Mouse (Mus musculus) liver, embryonic 13.5 days (tissue): ENCODE results near the gene Bckdha. TPM values are rescaled to one million over a fixed set of nuclear protein-coding genes. Genes with fewer than 3 reads are reported as not detected.

Source experiments
- ATAC-seq: fragments of 200-750 bp; cut with Nextera tagmentation; 2 replicates; pipeline ENCODE4 v1.8.0; 2017; ENCODE audit warnings: low read depth, mild to moderate bottlenecking, moderate number of reproducible peaks, moderate library complexity
- DNase-seq: peaks from one replicate; pipeline ENCODE4 v3.0.0; 2022
- H3K27ac ChIP-seq: fragments of 300-500 bp; sonication (generic); 2 replicates; pipeline ENCODE4 v1.5.1; 2015; ENCODE audit warnings: moderate library complexity, mild to moderate bottlenecking, inconsistent platforms
- H3K27me3 ChIP-seq: fragments of 300-500 bp; sonication (generic); 2 replicates; pipeline ENCODE4 v1.6.1; 2015; ENCODE audit warnings: mild to moderate bottlenecking, inconsistent platforms
- H3K36me3 ChIP-seq: fragments of 300-500 bp; sonication (generic); 2 replicates; pipeline ENCODE4 v1.6.1; 2015; ENCODE audit warnings: mild to moderate bottlenecking, inconsistent platforms
- H3K4me1 ChIP-seq: fragments of 300-500 bp; sonication (generic); replicated peaks from 2 replicates; pipeline ENCODE4 v1.6.1; 2015; ENCODE audit warnings: inconsistent platforms
- H3K4me2 ChIP-seq: fragments of 300-500 bp; sonication (generic); 2 replicates; pipeline ENCODE4 v1.6.1; 2015; ENCODE audit warnings: inconsistent platforms, mild to moderate bottlenecking, moderate library complexity
- H3K4me3 ChIP-seq: fragments of 300-500 bp; sonication (generic); replicated peaks from 2 replicates; pipeline ENCODE4 v1.5.1; 2015; ENCODE audit warnings: mild to moderate bottlenecking, inconsistent platforms
- H3K9ac ChIP-seq: fragments of 300-500 bp; sonication (generic); 2 replicates; pipeline ENCODE4 v1.6.1; 2015; ENCODE audit warnings: mild to moderate bottlenecking, inconsistent platforms
- H3K9me3 ChIP-seq: fragments of 300-500 bp; sonication (generic); replicated peaks from 2 replicates; pipeline ENCODE4 v1.6.1; 2016; ENCODE audit warnings: inconsistent platforms
- WGBS: fragments of 180-500 bp; shearing (Covaris S2); methylation state at CpG from one replicate; pipeline ENCODE4 v1.1.7; 2015; ENCODE audit not compliant: insufficient replicate concordance; 5-methylcytosine and 5-hydroxymethylcytosine counted together
- polyA plus RNA-seq: library from polyadenylated mRNA; unstranded; fragments of >200 nt; fragmentation: Nextera tagmentation; extraction: Ambion mirVana; gene quantifications from 2 replicates; pipeline ENCODE4 v1.2.1, GENCODE M21; 2015

Gene Bckdha
- polyA plus RNA-seq, 1 experiment from 2014 or later = 20.0 TPM

DNA sequence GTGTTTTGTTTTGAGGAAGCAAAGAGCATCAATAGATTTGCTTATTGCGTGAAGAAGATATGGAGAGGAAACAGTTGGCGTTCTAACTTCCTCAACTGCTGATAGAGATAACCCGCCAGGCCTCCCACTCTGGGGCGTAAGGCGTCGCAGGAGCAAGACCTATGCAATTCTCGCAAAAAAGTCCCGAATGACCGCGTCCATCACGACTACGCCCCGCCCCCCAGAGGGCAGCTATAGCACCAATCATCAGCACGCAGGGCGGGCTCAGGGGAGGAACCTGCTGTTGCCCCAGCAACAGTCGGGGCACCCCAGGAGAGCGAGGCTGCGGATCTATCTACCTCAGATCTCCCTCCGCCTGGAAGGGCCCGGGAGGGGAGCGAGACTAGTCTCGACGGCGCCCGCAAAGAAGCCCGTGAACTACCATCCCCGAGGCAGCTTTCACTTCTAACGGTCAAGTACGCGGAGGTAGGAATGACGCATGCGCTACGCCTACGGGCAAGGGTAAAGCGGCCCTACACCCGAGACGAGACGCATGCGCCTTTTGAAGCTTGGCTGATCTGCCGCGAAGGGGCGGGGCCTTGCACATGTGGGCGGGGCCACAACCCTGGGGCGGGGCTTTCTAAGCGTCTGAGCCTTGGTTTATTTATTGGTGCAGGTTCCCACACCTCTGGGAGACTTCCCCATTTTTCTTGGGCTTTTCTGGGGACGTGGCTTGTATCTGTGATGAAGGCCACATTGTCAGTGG lies 21.9 kb upstream of the Bckdha start, which contains the start of gene B9d2:
B9d2 (plus strand) TSS at position 267 of the 745 bp plus-strand sequence.
- Histone ChIP-seq H3K36me3 (0 out of 2 replicates have a peak, but pooled peaks cover 8% of the 10 kb centered on the region), H3K4me3 (peak within 1 kb of the TSS; percentile 68), H3K9me3 (no peaks in the 10 kb centered on the region), H3K4me2 (peak within 1 kb of the TSS; percentile 79), H3K27ac (peak within 1 kb of the TSS; percentile 92), H3K27me3 (peaks cover 13% of the 10 kb centered on the region), H3K9ac (peak within 1 kb of the TSS; percentile 72), H3K4me1 (peaks cover 63% of the 10 kb centered on the region)
- WGBS = under 1% methylated on average over 46 of the region's 46 CpGs
- peak; percentile 96 for ATAC-seq
- peak; percentile 97 for DNase-seq

GRCm38 (mm10) chr7:25679971-25680370 lies 21.2 kb upstream of the Bckdha start:
- 2% methylated on average over 6 of the region's 6 CpGs for WGBS
- Histone ChIP-seq H3K36me3 (0 out of 2 replicates have a peak, but pooled peaks cover 8% of the 10 kb centered on the region), H3K9me3 (no peaks in the 10 kb centered on the region), H3K27ac (peak overlapping the region; percentile 92), H3K4me3 (peak overlapping the region; percentile 68), H3K4me1 (peaks cover 60% of the 10 kb centered on the region), H3K4me2 (peak overlapping the region; percentile 79), H3K27me3 (peaks cover 20% of the 10 kb centered on the region), H3K9ac (peak overlapping the region; percentile 57)
- DNase-seq (no peak), ATAC-seq (no peak)

DNA sequence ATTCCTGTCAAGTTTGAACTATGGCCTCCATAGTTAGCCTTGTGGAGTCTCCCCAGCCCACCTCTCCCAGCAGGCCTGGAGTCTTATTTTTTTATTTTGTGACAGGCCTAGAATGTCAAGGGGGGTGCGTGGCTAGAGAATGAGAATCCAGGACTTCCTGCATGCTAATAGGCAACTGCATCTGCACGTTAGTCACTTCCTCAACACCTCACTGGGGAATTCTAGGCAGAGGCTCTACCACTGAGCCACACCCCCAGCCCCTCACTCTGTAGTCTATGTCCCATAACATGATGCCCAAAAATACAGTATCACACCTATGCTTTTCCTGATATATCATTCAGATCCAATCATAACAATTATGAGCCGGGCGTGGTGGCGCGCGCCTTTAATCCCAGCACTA lies 18.2 kb upstream of the Bckdha start:
- Histone ChIP-seq H3K9me3 (no peaks in the 10 kb centered on the region), H3K27ac (no peak overlapping the region), H3K36me3 (no peaks in the 10 kb centered on the region), H3K9ac (no peak overlapping the region), H3K4me3 (no peak overlapping the region), H3K4me2 (no peak overlapping the region), H3K4me1 (peaks cover 38% of the 10 kb centered on the region), H3K27me3 (peaks cover 41% of the 10 kb centered on the region)
- no peak for ATAC-seq
- DNase-seq = no peak
- WGBS = 80% methylated on average over 7 of the region's 7 CpGs

DNA sequence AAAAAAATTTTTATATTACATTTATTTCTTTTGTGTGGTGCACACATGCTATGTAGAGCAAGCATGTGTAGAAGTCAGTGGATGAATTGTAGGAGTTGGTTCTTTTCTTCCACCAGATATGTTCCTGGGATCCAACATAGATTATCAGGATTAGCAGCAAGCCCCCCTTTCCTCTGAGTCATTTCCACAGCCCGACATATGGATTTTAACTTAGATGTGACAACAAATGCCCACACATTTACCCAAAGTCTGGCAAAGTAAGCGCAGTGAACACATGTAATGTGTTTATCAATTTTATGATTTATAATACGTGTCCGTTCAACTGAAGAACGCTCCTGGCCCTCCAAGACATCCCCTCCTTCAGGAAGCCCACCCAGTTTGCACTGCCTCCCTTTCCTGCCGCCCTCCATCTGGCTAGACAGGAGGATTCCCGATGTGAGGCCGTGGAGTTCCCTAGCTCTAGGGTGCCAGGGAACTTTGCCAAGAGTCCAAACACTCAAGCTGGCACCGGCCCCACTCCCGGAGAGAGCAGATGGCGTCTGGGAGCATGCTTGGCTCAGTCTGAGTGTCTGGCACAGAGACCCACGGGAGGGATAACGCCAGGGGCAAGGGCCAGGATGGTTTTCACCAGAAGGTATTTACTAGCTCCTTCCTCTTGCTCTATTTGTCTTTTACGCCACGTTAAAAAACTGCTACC lies 17.5 kb upstream of the Bckdha start:
- no peak for ATAC-seq
- Histone ChIP-seq H3K9me3 (no peaks in the 10 kb centered on the region), H3K27me3 (peaks cover 41% of the 10 kb centered on the region), H3K4me2 (no peak overlapping the region), H3K9ac (no peak overlapping the region), H3K27ac (no peak overlapping the region), H3K4me3 (no peak overlapping the region), H3K4me1 (peaks cover 30% of the 10 kb centered on the region), H3K36me3 (no peaks in the 10 kb centered on the region)
- DNase-seq = no peak
- WGBS = 77% methylated on average over 15 of the region's 15 CpGs

DNA sequence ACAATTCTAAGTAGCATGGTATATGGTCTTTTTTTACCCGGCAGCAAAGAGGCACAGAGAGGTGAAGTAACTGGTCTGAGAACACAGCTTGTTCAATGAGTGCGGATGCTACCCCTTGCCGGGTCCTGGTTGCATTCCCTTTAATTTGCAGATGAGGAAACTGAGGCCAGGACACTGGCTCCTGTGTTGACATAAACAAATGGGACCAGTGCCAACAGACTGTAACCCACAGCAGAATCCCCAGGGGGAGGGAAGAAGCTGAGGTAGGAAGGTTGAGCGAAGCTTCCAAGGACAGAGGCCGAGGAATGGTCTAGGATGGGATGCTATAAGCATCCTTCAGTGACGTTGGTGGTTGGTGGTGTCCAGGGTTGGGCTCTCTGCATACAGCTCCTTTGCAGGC lies 16.6 kb upstream of the Bckdha start:
- H3K27me3 ChIP-seq = peaks cover 41% of the 10 kb centered on the region
- no peak overlapping the region for H3K9ac ChIP-seq
- no peaks in the 10 kb centered on the region for H3K9me3 ChIP-seq
- no peak overlapping the region for H3K4me3 ChIP-seq
- no peak overlapping the region for H3K27ac ChIP-seq
- H3K36me3 ChIP-seq = no peaks in the 10 kb centered on the region
- DNase-seq (no peak), ATAC-seq (no peak)
- WGBS = 50% methylated on average over 6 of the region's 6 CpGs
- peaks cover 27% of the 10 kb centered on the region for H3K4me1 ChIP-seq
- peak overlapping the region; percentile 68 for H3K4me2 ChIP-seq

- WGBS = 2% methylated on average over 29 of the region's 29 CpGs
- no peak for DNase-seq
Observed at GRCm38 (mm10) chr7:25674719-25675300, 16.0 kb upstream of the Bckdha start, which contains the start of gene Tmem91. Gene Tmem91, minus strand, starts transcription at chr7:25675166.

DNA sequence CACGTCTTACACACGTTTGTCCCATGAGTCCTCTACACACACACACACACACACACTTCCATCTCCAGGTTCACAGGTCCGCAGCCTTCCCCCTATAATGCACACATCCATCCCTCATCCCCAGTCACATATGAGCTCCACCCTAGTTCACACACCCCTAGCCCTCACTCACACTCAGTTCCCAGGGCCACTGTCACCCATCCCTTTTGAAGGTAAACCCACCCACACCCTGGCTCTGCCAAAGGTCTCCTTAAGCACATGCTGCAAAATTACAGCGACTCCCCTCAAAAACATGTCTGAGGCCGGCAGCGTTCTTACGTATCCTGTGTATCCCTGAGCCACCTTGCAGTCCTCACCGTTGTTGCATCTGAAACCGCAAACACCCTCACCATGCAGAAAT lies 15.5 kb upstream of the Bckdha start:
- H3K4me1 ChIP-seq = peaks cover 17% of the 10 kb centered on the region
- H3K27ac ChIP-seq = no peak overlapping the region
- H3K4me3 ChIP-seq = peak overlapping the region; percentile 48
- no peaks in the 10 kb centered on the region for H3K9me3 ChIP-seq
- DNase-seq (no peak), ATAC-seq (no peak)
- H3K36me3 ChIP-seq = no peaks in the 10 kb centered on the region
- peak overlapping the region; percentile 45; the same call in 1 of the 2 replicates for H3K9ac ChIP-seq
- H3K4me2 ChIP-seq = peak overlapping the region; percentile 68
- H3K27me3 ChIP-seq = peaks cover 41% of the 10 kb centered on the region
- WGBS = 20% methylated on average over 9 of the region's 9 CpGs

More at GRCm38 (mm10) chr7:25674719-25675300, 16.0 kb upstream of the Bckdha start, which contains the start of gene Tmem91:
- Histone ChIP-seq H3K4me3 (peak within 1 kb of the TSS; percentile 48), H3K27ac (no peak within 1 kb of the TSS), H3K36me3 (no peaks in the 10 kb centered on the region), H3K9me3 (no peaks in the 10 kb centered on the region), H3K9ac (peak within 1 kb of the TSS; percentile 45), H3K4me2 (peak within 1 kb of the TSS; percentile 68), H3K4me1 (peaks cover 22% of the 10 kb centered on the region), H3K27me3 (peaks cover 41% of the 10 kb centered on the region)
- ATAC-seq = no peak

- no peak for DNase-seq
- peaks cover 41% of the 10 kb centered on the region for H3K27me3 ChIP-seq
- no peak for ATAC-seq
- peaks cover 12% of the 10 kb centered on the region for H3K4me1 ChIP-seq
- H3K36me3 ChIP-seq = peaks cover 15% of the 10 kb centered on the region
- WGBS = 47% methylated on average over 4 of the region's 4 CpGs
- H3K9ac ChIP-seq = no peak overlapping the region
- H3K27ac ChIP-seq = no peak overlapping the region
- no peak overlapping the region for H3K4me3 ChIP-seq
- no peak overlapping the region for H3K4me2 ChIP-seq
- no peaks in the 10 kb centered on the region for H3K9me3 ChIP-seq
Observed at GRCm38 (mm10) chr7:25672442-25672841, 13.7 kb upstream of the Bckdha start.

DNA sequence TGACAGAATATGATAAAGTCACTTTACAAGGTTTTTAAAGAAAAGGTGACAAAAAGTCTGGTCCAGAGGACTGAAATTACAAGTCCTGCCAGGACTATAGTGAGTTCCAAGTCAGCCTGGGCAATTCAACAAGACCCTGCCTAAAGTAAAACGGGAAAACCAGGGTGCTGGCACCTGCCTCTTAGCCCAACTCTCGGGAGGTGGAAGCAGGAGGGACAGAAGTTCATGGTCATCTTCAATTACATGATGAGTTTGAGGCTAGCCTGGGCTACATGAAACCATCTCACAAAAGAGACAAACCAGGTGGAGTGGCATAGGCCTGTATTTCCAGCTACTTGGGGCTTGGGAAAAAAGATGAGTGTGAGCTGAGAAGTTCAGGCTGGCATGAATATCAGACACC lies 12.9 kb upstream of the Bckdha start:
- ATAC-seq (no peak), DNase-seq (no peak)
- H3K4me3 ChIP-seq = no peak overlapping the region
- H3K4me2 ChIP-seq = no peak overlapping the region
- H3K9ac ChIP-seq = no peak overlapping the region
- 60% methylated on average over 2 of the region's 2 CpGs for WGBS
- peaks cover 37% of the 10 kb centered on the region for H3K27me3 ChIP-seq
- no peak overlapping the region for H3K27ac ChIP-seq
- no peaks in the 10 kb centered on the region for H3K9me3 ChIP-seq
- H3K4me1 ChIP-seq = peaks cover 12% of the 10 kb centered on the region
- H3K36me3 ChIP-seq = peaks cover 23% of the 10 kb centered on the region

GRCm38 (mm10) chr7:25670096-25670495 lies 11.3 kb upstream of the Bckdha start:
- H3K4me3 ChIP-seq = no peak overlapping the region
- DNase-seq (no peak), ATAC-seq (no peak)
- H3K36me3 ChIP-seq = peaks cover 39% of the 10 kb centered on the region
- 69% methylated on average over 4 of the region's 4 CpGs for WGBS
- H3K4me2 ChIP-seq = no peak overlapping the region
- no peak overlapping the region for H3K9ac ChIP-seq
- H3K27ac ChIP-seq = no peak overlapping the region
- peaks cover 9% of the 10 kb centered on the region for H3K4me1 ChIP-seq
- no peaks in the 10 kb centered on the region for H3K9me3 ChIP-seq
- peaks cover 22% of the 10 kb centered on the region for H3K27me3 ChIP-seq

GRCm38 (mm10) chr7:25669631-25670030 lies 10.8 kb upstream of the Bckdha start:
- Histone ChIP-seq H3K9me3 (no peaks in the 10 kb centered on the region), H3K4me2 (no peak overlapping the region), H3K27me3 (peaks cover 18% of the 10 kb centered on the region), H3K4me3 (no peak overlapping the region), H3K36me3 (peaks cover 43% of the 10 kb centered on the region), H3K27ac (no peak overlapping the region), H3K9ac (no peak overlapping the region), H3K4me1 (peaks cover 4% of the 10 kb centered on the region)
- WGBS = 81% methylated on average over 9 of the region's 9 CpGs
- ATAC-seq (no peak), DNase-seq (no peak)
